Mouse (Mus musculus): ENCODE data around the gene Lsr.

- TF ChIP-seq CTCF (IDR thresholded peaks at IDR 0.05; ENCODE audit: borderline replicate concordance, insufficient read depth, low read length) = no peak
- no peak for TF ChIP-seq POLR2A (IDR thresholded peaks at IDR 0.05; ENCODE audit: low read depth, low read length)
These were observed 626 bp downstream of the Lsr start for GRCm38 (mm10) chr7:30972426-30973250.
